Mouse (Mus musculus): ENCODE results near the gene Inf2. TPM values are rescaled to one million over a fixed set of nuclear protein-coding genes. Genes with fewer than 3 reads are reported as not detected.
A peak's percentile ranks its signal among the peaks of the same experiment; 100 is the strongest.

Inf2 gene
- polyA plus RNA-seq (2012; rRNA removed) (4.8 and 6.2 TPM in 2 replicates), polyA plus RNA-seq (2014; fragmentation: Nextera tagmentation; extraction: Ambion mirVana) (2.0 and 2.1 TPM in 2 replicates)

- H3K9ac ChIP-seq (replicated peaks), result peak within 1 kb of the TSS; percentile 21; the same call in 1 of the 2 replicates
- under 1% methylated on average over 56 of the region's 60 CpGs for WGBS (ENCODE audit: insufficient replicate concordance)
- ATAC-seq (ENCODE audit: insufficient read depth) (peak; percentile 80), DNase-seq (ENCODE audit: low read depth in 3 of 3, low spot score in 3 of 3) (peak; percentile 47 to 53 (median 49))
- H3K4me3 ChIP-seq (ENCODE audit: insufficient read depth in 1 of 2, low read depth in 2 of 2, low read length in 2 of 2), result peak within 1 kb of the TSS; percentile 44 to 46
- H3K9me3 ChIP-seq (ENCODE audit: control insufficient read depth, low read length), result no peaks in the 10 kb centered on the region
- no peak within 1 kb of the TSS for H3K27ac ChIP-seq
- peaks cover 0 to 26% of the 10 kb centered on the region in 2 experiments; a peak in 3 of 4 replicates for H3K4me1 ChIP-seq (replicated peaks; ENCODE audit: control insufficient read depth in 2 of 2, insufficient read depth in 2 of 2, low read length in 1 of 2)
- no peaks in the 10 kb centered on the region; the same call in 1 of the 2 replicates for H3K27me3 ChIP-seq (ENCODE audit: control insufficient read depth, insufficient read depth, low read length)
- peak within 1 kb of the TSS; percentile 67 for H3K4me2 ChIP-seq (ENCODE audit: low read depth)
- no peaks in the 10 kb centered on the region for H3K36me3 ChIP-seq (replicated peaks; ENCODE audit: control insufficient read depth, insufficient read depth, low read depth)
- TF ChIP-seq EP300 (IDR thresholded peaks at IDR 0.05; ENCODE audit: low read depth), result no peak
- no peak for TF ChIP-seq CTCF (IDR thresholded peaks at IDR 0.05; ENCODE audit: low read depth)
Observed at GRCm38 (mm10) chr12:112588426-112589256, at the start of gene Inf2. TSS of gene Inf2 (plus strand) at chr12:112588784.

- DNase-seq (ENCODE audit: low read depth in 3 of 3, low spot score in 3 of 3), result no peak
- Histone ChIP-seq H3K36me3 (replicated peaks; ENCODE audit: control insufficient read depth, insufficient read depth, low read depth) (no peaks in the 10 kb centered on the region), H3K4me3 (ENCODE audit: insufficient read depth in 1 of 2, low read depth in 2 of 2, low read length in 2 of 2) (no peak overlapping the region), H3K4me1 (replicated peaks; ENCODE audit: control insufficient read depth in 2 of 2, insufficient read depth in 2 of 2, low read length in 1 of 2) (peaks cover 0 to 2% of the 10 kb centered on the region in 2 experiments; a peak in 1 of 4 replicates), H3K4me2 (ENCODE audit: low read depth) (no peak overlapping the region), H3K9ac (replicated peaks) (no peak overlapping the region), H3K9me3 (ENCODE audit: control insufficient read depth, low read length) (no peaks in the 10 kb centered on the region), H3K27me3 (ENCODE audit: control insufficient read depth, insufficient read depth, low read length) (no peaks in the 10 kb centered on the region), H3K27ac (no peak overlapping the region)
- TF ChIP-seq EP300 (IDR thresholded peaks at IDR 0.05; ENCODE audit: low read depth), result no peak
- no peak for TF ChIP-seq CTCF (IDR thresholded peaks at IDR 0.05; ENCODE audit: low read depth)
- 66% methylated on average over 7 of the region's 7 CpGs for WGBS (ENCODE audit: insufficient replicate concordance)
- ATAC-seq (ENCODE audit: insufficient read depth), result no peak
Observed at GRCm38 (mm10) chr12:112539466-112539965, 49.1 kb upstream of the Inf2 start.

DNA sequence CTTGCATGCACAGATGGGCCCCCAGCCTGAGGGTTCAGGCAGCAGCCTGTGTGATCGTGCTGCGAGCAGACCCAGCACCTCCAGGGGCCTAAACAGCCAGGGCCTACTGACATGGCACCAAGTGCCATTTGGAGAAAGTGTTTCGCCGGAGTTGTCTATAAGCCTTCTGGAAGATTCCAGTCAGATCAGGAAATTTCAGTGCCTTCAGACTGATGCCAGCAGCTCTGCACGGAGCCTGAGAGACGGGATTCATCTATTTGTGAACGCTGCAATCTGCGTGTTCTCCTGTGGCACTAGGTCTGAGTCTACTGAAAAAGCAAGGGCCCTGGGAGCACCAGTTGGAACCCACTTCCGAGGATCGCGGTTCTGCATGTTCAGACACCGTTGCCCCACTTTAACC, 48.3 kb upstream of the Inf2 start:
- Histone ChIP-seq H3K4me2 (ENCODE audit: low read depth) (no peak overlapping the region), H3K4me1 (replicated peaks; ENCODE audit: control insufficient read depth in 2 of 2, insufficient read depth in 2 of 2, low read length in 1 of 2) (peaks cover 0 to 2% of the 10 kb centered on the region in 2 experiments; a peak in 1 of 4 replicates), H3K27me3 (ENCODE audit: control insufficient read depth, insufficient read depth, low read length) (no peaks in the 10 kb centered on the region), H3K36me3 (replicated peaks; ENCODE audit: control insufficient read depth, insufficient read depth, low read depth) (no peaks in the 10 kb centered on the region), H3K9ac (replicated peaks) (no peak overlapping the region), H3K4me3 (ENCODE audit: insufficient read depth in 1 of 2, low read depth in 2 of 2, low read length in 2 of 2) (no peak overlapping the region), H3K27ac (no peak overlapping the region), H3K9me3 (ENCODE audit: control insufficient read depth, low read length) (no peaks in the 10 kb centered on the region)
- 75% methylated on average over 12 of the region's 12 CpGs for WGBS (ENCODE audit: insufficient replicate concordance)
- TF ChIP-seq EP300 (IDR thresholded peaks at IDR 0.05; ENCODE audit: low read depth) (no peak), CTCF (IDR thresholded peaks at IDR 0.05; ENCODE audit: low read depth) (no peak)
- ATAC-seq (ENCODE audit: insufficient read depth) (no peak), DNase-seq (ENCODE audit: low read depth in 3 of 3, low spot score in 3 of 3) (no peak)

- 70% methylated on average over 8 of the region's 8 CpGs for WGBS (ENCODE audit: insufficient replicate concordance)
- H3K36me3 ChIP-seq (replicated peaks; ENCODE audit: control insufficient read depth, insufficient read depth, low read depth), result no peaks in the 10 kb centered on the region
- DNase-seq (ENCODE audit: low read depth in 3 of 3, low spot score in 3 of 3), result no peak
- H3K4me1 ChIP-seq (replicated peaks; ENCODE audit: control insufficient read depth in 2 of 2, insufficient read depth in 2 of 2, low read length in 1 of 2), result peaks cover 0 to 2% of the 10 kb centered on the region in 2 experiments; a peak in 1 of 4 replicates
- ATAC-seq (ENCODE audit: insufficient read depth), result no peak
- H3K27me3 ChIP-seq (ENCODE audit: control insufficient read depth, insufficient read depth, low read length), result no peaks in the 10 kb centered on the region
- no peak overlapping the region for H3K4me3 ChIP-seq (ENCODE audit: insufficient read depth in 1 of 2, low read depth in 2 of 2, low read length in 2 of 2)
- no peak overlapping the region for H3K27ac ChIP-seq
- H3K4me2 ChIP-seq (ENCODE audit: low read depth), result no peak overlapping the region
- no peak for TF ChIP-seq EP300 (IDR thresholded peaks at IDR 0.05; ENCODE audit: low read depth)
- no peak for TF ChIP-seq CTCF (IDR thresholded peaks at IDR 0.05; ENCODE audit: low read depth)
- no peak overlapping the region for H3K9ac ChIP-seq (replicated peaks)
- H3K9me3 ChIP-seq (ENCODE audit: control insufficient read depth, low read length), result no peaks in the 10 kb centered on the region
Observed at GRCm38 (mm10) chr12:112541483-112542091, 47.0 kb upstream of the Inf2 start.
